Mouse (Mus musculus) stomach, embryonic 14.5 days (tissue): ENCODE measurements around the gene Morn1. TPM values are rescaled to one million over a fixed set of nuclear protein-coding genes. Genes with fewer than 3 reads are reported as not detected.

Experiments
- ATAC-seq: fragments of 200-750 bp; cut with Nextera tagmentation; 2 replicates; pipeline ENCODE4 v1.8.0; 2017; ENCODE audit warnings: low read depth, moderate TSS enrichment; ENCODE audit not compliant: insufficient number of reproducible peaks, insufficient read depth, low FRiP score
- H3K27ac ChIP-seq: fragments of 300-500 bp; sonication (generic); 2 replicates; pipeline ENCODE4 v1.5.1; 2014; ENCODE audit warnings: mild to moderate bottlenecking, low read length, moderate library complexity, mixed read lengths
- H3K27me3 ChIP-seq: fragments of 300-500 bp; sonication (generic); 2 replicates; pipeline ENCODE4 v1.6.1; 2014; ENCODE audit warnings: low read length, control low read depth, mixed read lengths; ENCODE audit not compliant: control insufficient read depth, insufficient read depth
- H3K36me3 ChIP-seq: fragments of 300-500 bp; sonication (generic); 2 replicates; pipeline ENCODE4 v1.6.1; 2014; ENCODE audit warnings: mild to moderate bottlenecking, control low read depth, low read length, moderate library complexity, mixed read lengths; ENCODE audit not compliant: control insufficient read depth, insufficient read depth
- H3K4me1 ChIP-seq: fragments of 300-500 bp; sonication (generic); 2 replicates; pipeline ENCODE4 v1.6.1; 2014; ENCODE audit warnings: low read length, control low read depth, mixed read lengths; ENCODE audit not compliant: control insufficient read depth, insufficient read depth
- H3K4me2 ChIP-seq: fragments of 300-500 bp; sonication (generic); replicated peaks from 2 replicates; pipeline ENCODE4 v1.6.1; 2014; ENCODE audit warnings: low read depth, low read length, control low read depth
- H3K4me3 ChIP-seq: fragments of 300-500 bp; sonication (generic); 2 replicates; pipeline ENCODE4 v1.5.1; 2014; ENCODE audit warnings: low read depth, low read length, control low read depth
- H3K9ac ChIP-seq: fragments of 300-500 bp; sonication (generic); replicated peaks from 2 replicates; pipeline ENCODE4 v1.6.1; 2014; ENCODE audit warnings: low read depth, mild to moderate bottlenecking, control low read depth, low read length, moderate library complexity, mixed read lengths
- H3K9me3 ChIP-seq: fragments of 300-500 bp; sonication (generic); 2 replicates; pipeline ENCODE4 v1.6.1; 2016; ENCODE audit warnings: low read depth, low read length, control low read depth; ENCODE audit not compliant: control insufficient read depth
- WGBS: fragments of 180-500 bp; shearing (Covaris S2); extraction: QIAGEN DNeasy Blood & Tissue Kit; methylation state at CpG from one replicate; pipeline ENCODE4 v1.1.7; 2014; 5-methylcytosine and 5-hydroxymethylcytosine counted together
- polyA plus RNA-seq: library from polyadenylated mRNA; unstranded; fragments of >200 nt; fragmentation: Nextera tagmentation; extraction: Ambion mirVana; gene quantifications from 2 replicates; pipeline ENCODE4 v1.2.1, GENCODE M21; 2014

The Morn1 gene
- polyA plus RNA-seq, 1 experiment from 2014 or later = 4.8 TPM

GRCm38 (mm10) chr4:155085206-155086107, 920 bp upstream of the Morn1 start:
- Histone ChIP-seq H3K27ac (peak overlapping the region; percentile 95), H3K4me1 (peaks cover 20% of the 10 kb centered on the region), H3K27me3 (no peaks in the 10 kb centered on the region), H3K9ac (peak overlapping the region; percentile 95), H3K9me3 (no peaks in the 10 kb centered on the region), H3K4me2 (peak overlapping the region; percentile 86), H3K36me3 (peaks cover 27% of the 10 kb centered on the region), H3K4me3 (peak overlapping the region; percentile 90)
- 5% methylated on average over 35 of the region's 35 CpGs for WGBS
- peak; percentile 76 for ATAC-seq

- H3K9me3 ChIP-seq = no peaks in the 10 kb centered on the region
- H3K4me2 ChIP-seq = no peak overlapping the region
- peaks cover 20% of the 10 kb centered on the region for H3K4me1 ChIP-seq
- H3K36me3 ChIP-seq = no peaks in the 10 kb centered on the region; the same call in 1 of the 2 replicates
- no peaks in the 10 kb centered on the region for H3K27me3 ChIP-seq
- no peak for ATAC-seq
- H3K4me3 ChIP-seq = no peak overlapping the region
- H3K9ac ChIP-seq = no peak overlapping the region
- no peak overlapping the region for H3K27ac ChIP-seq
- WGBS = 91% methylated on average over 5 of the region's 5 CpGs
Measured at GRCm38 (mm10) chr4:155089241-155089640, 2.9 kb downstream of the Morn1 start.

- H3K36me3 ChIP-seq = no peaks in the 10 kb centered on the region; the same call in 1 of the 2 replicates
- no peak overlapping the region for H3K27ac ChIP-seq
- no peak overlapping the region for H3K4me3 ChIP-seq
- H3K9me3 ChIP-seq = no peaks in the 10 kb centered on the region
- WGBS = 92% methylated on average over 4 of the region's 4 CpGs
- peaks cover 11% of the 10 kb centered on the region for H3K4me1 ChIP-seq
- no peak overlapping the region for H3K9ac ChIP-seq
- no peak overlapping the region for H3K4me2 ChIP-seq
- no peak for ATAC-seq
- no peaks in the 10 kb centered on the region for H3K27me3 ChIP-seq
Measured at GRCm38 (mm10) chr4:155090147-155090546, 3.8 kb downstream of the Morn1 start.

- H3K27ac ChIP-seq = no peak overlapping the region
- peak overlapping the region; percentile 18; the same call in 1 of the 2 replicates for H3K9ac ChIP-seq
- H3K4me3 ChIP-seq = no peak overlapping the region
- H3K27me3 ChIP-seq = no peaks in the 10 kb centered on the region
- no peaks in the 10 kb centered on the region for H3K9me3 ChIP-seq
- H3K4me1 ChIP-seq = peaks cover 7% of the 10 kb centered on the region; the same call in 1 of the 2 replicates
- H3K4me2 ChIP-seq = no peak overlapping the region
- no peak for ATAC-seq
- H3K36me3 ChIP-seq = no peaks in the 10 kb centered on the region; the same call in 1 of the 2 replicates
- 91% methylated on average over 13 of the region's 13 CpGs for WGBS
Measured at GRCm38 (mm10) chr4:155090688-155091449, 4.5 kb downstream of the Morn1 start.

GRCm38 (mm10) chr4:155092718-155093430, 6.5 kb downstream of the Morn1 start:
- no peak overlapping the region for H3K4me3 ChIP-seq
- no peak overlapping the region for H3K4me2 ChIP-seq
- no peaks in the 10 kb centered on the region for H3K9me3 ChIP-seq
- WGBS = 91% methylated on average over 19 of the region's 19 CpGs
- H3K27ac ChIP-seq = no peak overlapping the region
- H3K9ac ChIP-seq = no peak overlapping the region
- ATAC-seq = no peak
- no peaks in the 10 kb centered on the region for H3K4me1 ChIP-seq
- no peaks in the 10 kb centered on the region for H3K27me3 ChIP-seq
- H3K36me3 ChIP-seq = no peaks in the 10 kb centered on the region; the same call in 1 of the 2 replicates

GRCm38 (mm10) chr4:155093431-155094149, 7.2 kb downstream of the Morn1 start:
- no peaks in the 10 kb centered on the region for H3K9me3 ChIP-seq
- no peak overlapping the region for H3K4me2 ChIP-seq
- H3K27me3 ChIP-seq = no peaks in the 10 kb centered on the region
- H3K27ac ChIP-seq = no peak overlapping the region
- no peak overlapping the region for H3K9ac ChIP-seq
- H3K4me1 ChIP-seq = no peaks in the 10 kb centered on the region
- 80% methylated on average over 7 of the region's 7 CpGs for WGBS
- no peak overlapping the region for H3K4me3 ChIP-seq
- no peak for ATAC-seq
- H3K36me3 ChIP-seq = no peaks in the 10 kb centered on the region; the same call in 1 of the 2 replicates

- Histone ChIP-seq H3K27me3 (no peaks in the 10 kb centered on the region), H3K36me3 (no peaks in the 10 kb centered on the region), H3K9ac (no peak overlapping the region), H3K27ac (no peak overlapping the region), H3K4me1 (no peaks in the 10 kb centered on the region), H3K4me2 (no peak overlapping the region), H3K9me3 (no peaks in the 10 kb centered on the region), H3K4me3 (no peak overlapping the region)
- ATAC-seq = peak; percentile 51; the same call in 1 of the 2 replicates
- whole genome bisulfite sequencing = 64% methylated on average over 3 of the region's 3 CpGs
Measured at GRCm38 (mm10) chr4:155094565-155094964, 8.2 kb downstream of the Morn1 start.
